Mouse (Mus musculus) liver, embryonic 14.5 days (tissue): ENCODE results near the gene Ifne. TPM values are rescaled to one million over a fixed set of nuclear protein-coding genes. Genes with fewer than 3 reads are reported as not detected.

Source experiments
- ATAC-seq: fragments of 200-750 bp; cut with Nextera tagmentation; 2 replicates; pipeline ENCODE4 v1.8.0; 2017; ENCODE audit warnings: moderate number of reproducible peaks, mild to moderate bottlenecking, moderate library complexity; ENCODE audit not compliant: insufficient read depth
- DNase-seq, 3 experiments: peaks; one replicate each; pipeline ENCODE4 v3.0.0-alpha.2; 2012 to 2013; ENCODE audit warnings: low read depth in 3 of 3, low spot score in 3 of 3
- H3K27ac ChIP-seq: fragments of 300-500 bp; sonication (generic); 2 replicates; pipeline ENCODE4 v1.5.1; 2014; ENCODE audit warnings: moderate library complexity, mild to moderate bottlenecking, control low read depth, inconsistent platforms
- H3K27me3 ChIP-seq: fragments of 300-500 bp; sonication (generic); 2 replicates; pipeline ENCODE4 v1.6.1; 2014; ENCODE audit warnings: mild to moderate bottlenecking, low read length, moderate library complexity; ENCODE audit not compliant: control insufficient read depth, insufficient read depth
- H3K36me3 ChIP-seq: fragments of 300-500 bp; sonication (generic); replicated peaks from 2 replicates; pipeline ENCODE4 v1.6.1; 2014; ENCODE audit warnings: low read depth; ENCODE audit not compliant: control insufficient read depth, insufficient read depth
- H3K4me1 ChIP-seq, 2 experiments: fragments of 200-500 bp in 1 of 2; fragments of 300-500 bp in 1 of 2; sonication (generic) in 1 of 2; replicated peaks; 2 replicates each; pipeline ENCODE4 v1.6.1; 2012 to 2014; ENCODE audit warnings: antibody characterized with exemption in 1 of 2, inconsistent platforms in 1 of 2, low read length in 1 of 2; ENCODE audit not compliant: control insufficient read depth in 2 of 2, insufficient read depth in 2 of 2
- H3K4me2 ChIP-seq: fragments of 300-500 bp; sonication (generic); 2 replicates; pipeline ENCODE4 v1.6.1; 2014; ENCODE audit warnings: low read depth, mild to moderate bottlenecking, control low read depth, moderate library complexity
- H3K4me3 ChIP-seq, 2 experiments: fragments of 200-500 bp in 1 of 2; fragments of 300-500 bp in 1 of 2; sonication (generic) in 1 of 2; 2 replicates each; pipeline ENCODE4 v1.5.1; 2012 to 2014; ENCODE audit warnings: low read depth in 2 of 2, low read length in 2 of 2, mild to moderate bottlenecking in 2 of 2, control low read depth in 1 of 2, inconsistent platforms in 1 of 2, moderate library complexity in 1 of 2; ENCODE audit not compliant: insufficient read depth in 1 of 2
- H3K9ac ChIP-seq: fragments of 300-500 bp; sonication (generic); replicated peaks from 2 replicates; pipeline ENCODE4 v1.6.1; 2014; ENCODE audit warnings: mild to moderate bottlenecking, control low read depth, moderate library complexity
- H3K9me3 ChIP-seq: fragments of 300-500 bp; sonication (generic); 2 replicates; pipeline ENCODE4 v1.6.1; 2016; ENCODE audit warnings: low read length, mixed read lengths; ENCODE audit not compliant: control insufficient read depth
- CTCF ChIP-seq: IDR thresholded peaks from 2 replicates; pipeline ENCODE4 v1.5.1; 2016; ENCODE audit warnings: antibody characterized with exemption, low read depth, control low read depth
- EP300 ChIP-seq: IDR thresholded peaks from 2 replicates; pipeline ENCODE4 v1.6.1; 2016; ENCODE audit warnings: antibody characterized with exemption, low read depth
- WGBS: fragments of 180-500 bp; shearing (Covaris S2); extraction: QIAGEN DNeasy Blood & Tissue Kit; methylation state at CpG from one replicate; pipeline ENCODE4 v1.1.7; 2014; ENCODE audit not compliant: insufficient replicate concordance; 5-methylcytosine and 5-hydroxymethylcytosine counted together
- polyA plus RNA-seq, 2 experiments: library from polyadenylated mRNA; depleted of rRNA in 1 of 2; stranded (reverse) in 1 of 2; unstranded in 1 of 2; fragments of >200 nt; fragmentation: Nextera tagmentation in 1 of 2; extraction: Ambion mirVana in 1 of 2; gene quantifications; 2 replicates each; pipeline versions ENCODE4 v1.2.1 to v1.2.3; 2012 to 2014

The Ifne gene
- polyA plus RNA-seq, 2 experiments, result not detected

DNA sequence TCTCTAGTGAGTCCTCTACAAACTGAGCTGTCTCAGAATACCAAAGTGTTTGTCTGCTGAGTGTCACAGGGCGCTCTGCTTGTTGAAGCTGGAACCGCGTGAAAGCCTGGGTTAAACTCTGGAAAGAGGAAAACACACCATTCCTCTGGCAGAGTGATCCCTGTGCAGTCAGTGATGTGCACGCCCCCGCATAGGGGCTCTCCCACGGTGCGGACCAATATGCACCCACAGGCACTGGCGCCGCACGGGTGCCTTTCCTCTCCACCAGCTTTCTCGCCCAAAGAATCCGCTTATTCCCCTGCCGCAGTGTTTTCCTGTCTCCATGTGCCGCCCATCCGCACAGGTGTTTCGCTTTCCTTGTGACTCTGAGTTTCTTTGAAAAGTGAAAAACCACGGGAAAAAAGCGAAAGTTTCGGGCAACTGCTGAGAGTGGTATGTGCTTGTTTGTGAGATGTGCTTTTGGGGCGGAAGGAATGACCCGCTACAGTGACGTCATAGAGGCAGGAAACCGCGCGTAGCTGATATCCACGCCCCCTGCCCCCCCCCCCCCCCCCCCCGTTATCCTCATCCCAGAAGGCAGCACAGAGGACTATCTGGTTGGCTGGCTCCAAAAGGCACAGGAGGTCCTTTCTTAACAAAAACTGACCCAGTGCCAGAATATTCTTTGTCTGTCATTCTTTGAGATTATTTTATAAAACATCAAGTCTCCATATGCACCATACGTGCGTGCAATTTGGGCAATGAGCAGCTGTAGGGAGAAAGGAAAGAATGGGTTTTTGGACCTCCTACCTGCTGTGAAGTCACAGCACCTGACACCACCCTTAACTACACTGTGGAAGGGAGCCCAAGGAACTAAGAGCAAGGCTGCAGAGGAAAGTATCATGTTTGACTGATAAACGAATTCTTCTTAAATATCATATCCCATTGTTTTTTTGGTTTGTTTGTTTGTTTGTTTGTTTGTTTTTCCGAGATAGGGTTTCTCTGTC lies 11.8 kb downstream of the Ifne start:
- Histone ChIP-seq H3K4me3 (peak overlapping the region; percentile 70 to 87), H3K27me3 (no peaks in the 10 kb centered on the region), H3K9ac (peak overlapping the region; percentile 75), H3K4me2 (peak overlapping the region; percentile 81), H3K9me3 (no peaks in the 10 kb centered on the region), H3K36me3 (no peaks in the 10 kb centered on the region), H3K4me1 (peaks cover 3 to 7% of the 10 kb centered on the region in 2 experiments; a peak in 2 of 4 replicates), H3K27ac (0 out of 2 replicates have a peak overlapping the region, but pooled peaks have one; percentile 10)
- ATAC-seq, result peak; percentile 76
- 7% methylated on average over 31 of the region's 31 CpGs for WGBS
- DNase-seq, result peak; percentile 41 to 50 (median 49)
- TF ChIP-seq CTCF (no peak), EP300 (no peak)

DNA sequence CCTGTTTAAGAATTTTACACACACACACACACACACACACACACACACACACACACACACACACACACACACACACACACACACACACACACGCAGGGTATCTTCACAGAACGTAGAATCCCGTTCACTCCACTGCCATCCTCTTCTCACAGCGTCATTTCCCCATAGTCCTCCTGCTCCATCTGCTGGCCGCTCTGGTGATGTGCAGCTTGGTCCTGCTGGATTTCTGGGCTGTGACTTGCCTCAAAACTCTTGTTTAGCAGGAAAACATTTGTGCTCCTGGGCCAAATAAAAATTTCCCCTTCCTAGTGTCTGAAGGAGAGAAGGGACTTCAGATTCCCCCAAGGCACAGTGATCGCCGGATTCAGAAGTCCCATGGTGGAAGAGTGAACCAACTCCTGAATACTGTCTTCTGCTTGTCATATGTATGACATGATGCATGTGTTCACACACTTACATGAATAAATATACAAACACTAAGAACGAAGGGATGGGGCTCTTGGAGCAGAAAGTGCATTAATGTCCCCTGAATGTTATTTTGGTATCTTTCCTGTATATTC lies 12.6 kb downstream of the Ifne start:
- Histone ChIP-seq H3K9me3 (no peaks in the 10 kb centered on the region), H3K36me3 (no peaks in the 10 kb centered on the region), H3K4me2 (peak overlapping the region; percentile 81), H3K9ac (peak overlapping the region; percentile 75), H3K27me3 (no peaks in the 10 kb centered on the region), H3K4me3 (peak overlapping the region; percentile 70 to 87; a peak in 3 of 4 replicates), H3K27ac (no peak overlapping the region), H3K4me1 (peaks cover 3 to 7% of the 10 kb centered on the region in 2 experiments; a peak in 2 of 4 replicates)
- TF ChIP-seq EP300 (no peak), CTCF (peak; percentile 97)
- 0% methylated on average over 8 of the region's 8 CpGs for WGBS
- ATAC-seq (peak; percentile 61), DNase-seq (peak; percentile 45 to 70 (median 51))

DNA sequence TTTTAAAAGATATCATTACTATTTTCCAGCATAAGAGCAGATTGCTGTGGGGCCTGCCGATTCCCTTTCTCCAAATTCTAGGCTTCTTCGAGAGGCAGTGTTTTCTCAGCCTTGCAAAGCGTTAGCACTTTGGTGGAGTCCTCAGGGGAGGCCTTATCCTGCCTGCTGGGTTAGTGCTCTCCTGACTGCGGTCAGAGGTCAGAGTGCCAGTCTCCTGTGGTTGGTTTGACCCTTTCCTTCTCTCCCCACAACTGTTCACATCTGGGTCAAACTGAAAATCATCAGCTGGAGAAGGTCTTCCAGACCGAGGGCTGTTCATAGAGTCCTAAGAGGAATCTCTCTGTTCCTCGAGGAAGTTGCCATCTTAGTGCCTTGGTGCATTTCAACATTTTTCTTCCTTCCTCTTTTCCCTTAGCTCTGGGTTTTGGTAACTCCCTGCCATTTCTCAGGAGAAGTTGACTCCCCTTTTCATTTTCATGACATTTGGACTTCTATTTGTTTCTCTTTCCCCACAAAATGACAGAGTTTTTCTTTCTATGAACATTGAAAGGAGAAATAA lies 14.9 kb downstream of the Ifne start:
- Histone ChIP-seq H3K4me1 (peaks cover 3 to 7% of the 10 kb centered on the region in 2 experiments; a peak in 2 of 4 replicates), H3K9me3 (no peaks in the 10 kb centered on the region), H3K27ac (no peak overlapping the region), H3K4me3 (no peak overlapping the region), H3K36me3 (no peaks in the 10 kb centered on the region), H3K4me2 (peak overlapping the region; percentile 36), H3K9ac (no peak overlapping the region), H3K27me3 (no peaks in the 10 kb centered on the region)
- ATAC-seq (no peak), DNase-seq (no peak)
- TF ChIP-seq CTCF (no peak), EP300 (no peak)
- 6% methylated on average over 6 of the region's 6 CpGs for WGBS

DNA sequence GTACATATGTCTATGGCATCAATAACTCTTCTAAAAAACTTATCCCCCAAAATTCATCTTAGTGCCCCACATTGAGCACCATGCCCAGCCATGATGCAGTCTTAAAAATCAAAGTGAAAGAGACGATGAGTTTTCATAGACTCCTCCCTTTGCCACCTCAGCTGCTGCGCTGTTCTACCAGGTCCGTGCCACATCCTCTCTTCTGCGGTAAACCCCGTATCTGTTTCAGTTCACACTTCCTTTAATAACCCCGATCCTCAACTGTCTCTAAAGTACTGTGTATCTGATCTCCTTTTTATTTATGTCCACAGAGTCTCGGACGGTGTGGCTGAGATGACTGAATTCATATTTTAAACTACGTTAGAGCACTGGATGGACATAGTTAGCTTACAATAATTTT lies 15.4 kb downstream of the Ifne start:
- no peak overlapping the region for H3K27ac ChIP-seq
- H3K4me2 ChIP-seq, result peak overlapping the region; percentile 36
- WGBS, result 7% methylated on average over 9 of the region's 9 CpGs
- no peaks in the 10 kb centered on the region for H3K27me3 ChIP-seq
- no peak for ATAC-seq
- no peaks in the 10 kb centered on the region for H3K9me3 ChIP-seq
- TF ChIP-seq CTCF, result no peak
- no peak for TF ChIP-seq EP300
- H3K36me3 ChIP-seq, result no peaks in the 10 kb centered on the region
- peak overlapping the region in 1 of 2 experiments; percentile 7; a peak in 1 of 4 replicates for H3K4me3 ChIP-seq
- peaks cover 3 to 7% of the 10 kb centered on the region in 2 experiments; a peak in 2 of 4 replicates for H3K4me1 ChIP-seq
- H3K9ac ChIP-seq, result no peak overlapping the region
- DNase-seq, result no peak

DNA sequence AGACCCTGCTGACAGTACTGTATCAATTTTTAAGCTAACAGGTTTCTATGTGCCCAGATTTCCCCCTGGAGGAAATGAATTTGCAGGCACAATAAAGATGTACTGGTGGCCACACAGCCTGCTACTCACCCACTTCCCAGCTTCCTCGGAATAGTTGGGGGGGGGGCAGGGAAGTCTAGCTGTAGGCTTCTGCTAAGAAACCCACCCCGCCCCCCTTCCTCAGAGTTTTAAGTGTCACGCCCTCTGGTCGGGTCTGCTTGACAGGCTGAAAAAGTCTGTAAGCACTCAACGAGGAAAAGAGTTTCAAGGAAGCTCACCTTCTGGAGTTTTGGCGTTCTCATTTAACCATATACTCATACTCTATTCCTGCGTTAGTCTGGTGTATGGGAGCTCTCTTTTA lies 16.7 kb downstream of the Ifne start:
- Histone ChIP-seq H3K9ac (no peak overlapping the region), H3K4me3 (no peak overlapping the region), H3K4me2 (no peak overlapping the region), H3K27ac (no peak overlapping the region), H3K9me3 (no peaks in the 10 kb centered on the region), H3K27me3 (no peaks in the 10 kb centered on the region), H3K4me1 (peaks cover 0 to 4% of the 10 kb centered on the region in 2 experiments; a peak in 2 of 4 replicates), H3K36me3 (no peaks in the 10 kb centered on the region)
- ATAC-seq, result no peak
- WGBS, result 10% methylated on average over 7 of the region's 7 CpGs
- DNase-seq, result no peak
- TF ChIP-seq EP300, result no peak
- no peak for TF ChIP-seq CTCF
